Mouse (Mus musculus): ENCODE data around the gene Pde4c.

- TF ChIP-seq ZC3H11A (IDR thresholded peaks at IDR 0.05; ENCODE audit: borderline replicate concordance, low read depth, low read length): no peak
- TF ChIP-seq HCFC1 (IDR thresholded peaks at IDR 0.05; ENCODE audit: borderline replicate concordance, insufficient read depth, low read length): no peak
- TF ChIP-seq ZNF384 (IDR thresholded peaks at IDR 0.05; ENCODE audit: low read depth, low read length): no peak
- TF ChIP-seq MAFK (IDR thresholded peaks at IDR 0.05; ENCODE audit: insufficient read depth, low read depth, low read length): no peak
- no peak for TF ChIP-seq CHD2 (IDR thresholded peaks at IDR 0.05; ENCODE audit: low read depth, low read length)
These were observed 3.7 kb upstream of the Pde4c start for GRCm38 (mm10) chr8:70719796-70720270.

Data from ES-E14 (cell line).